Mouse (Mus musculus) left cerebral cortex, postnatal 25 days (tissue): ENCODE data around the gene Fgfr2. TPM values are rescaled to one million over a fixed set of nuclear protein-coding genes. Genes with fewer than 3 reads are reported as not detected.
A peak's percentile ranks its signal among the peaks of the same experiment; 100 is the strongest.
"Not testable (repeated sequence)": the region's sequence is repeated elsewhere in the genome, so short reads cannot be mapped to it uniquely, and the experiment has no call there.

Experiments
- DNase-seq, 2 experiments: peaks; one replicate each; pipeline ENCODE4 v3.0.0; 2022; ENCODE audit warnings: low spot score in 2 of 2, mixed read lengths in 1 of 2
- intact Hi-C: fragments of 180-260 bp; cut with DNase I; formaldehyde crosslinking; loops from one replicate; pipeline ENCODE4 v1.15.1; 2025
- total RNA-seq, 2 experiments: library from RNA; stranded (reverse); gene quantifications; 2 replicates each; pipeline ENCODE4 v1.2.3; 2021

Fgfr2 gene
- total RNA-seq, 2 experiments from 2014 or later, result 37.1 to 42.0 TPM

DNA sequence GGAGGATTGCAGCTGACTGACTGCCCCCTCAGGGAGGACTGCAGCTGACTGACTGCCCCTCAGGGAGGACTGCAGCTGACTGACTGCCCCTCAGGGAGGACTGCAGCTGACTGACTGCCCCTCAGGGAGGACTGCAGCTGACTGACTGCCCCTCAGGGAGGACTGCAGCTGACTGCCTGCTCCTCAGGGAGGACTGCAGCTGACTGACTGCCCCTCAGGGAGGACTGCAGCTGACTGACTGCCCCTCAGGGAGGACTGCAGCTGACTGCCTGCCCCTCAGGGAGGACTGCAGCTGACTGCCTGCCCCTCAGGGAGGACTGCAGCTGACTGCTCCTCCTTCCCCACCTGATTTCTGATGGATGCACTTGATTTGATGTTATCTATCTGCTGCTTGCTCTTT, 1706.4 kb downstream of the Fgfr2 start:
- intact Hi-C loops, DNase-seq: not testable (repeated sequence)

- intact Hi-C loops, result no loop called here
These were observed 1711.2 kb downstream of the Fgfr2 start for GRCm38 (mm10) chr7:131411941-131412270.

GRCm38 (mm10) chr7:131411221-131411940, 1711.8 kb downstream of the Fgfr2 start:
- intact Hi-C loops, result no loop called here
- peak in 1 of 2 experiments; percentile 6 for DNase-seq

More at GRCm38 (mm10) chr7:131411941-131412270, 1711.2 kb downstream of the Fgfr2 start:
- DNase-seq, result no peak

DNA sequence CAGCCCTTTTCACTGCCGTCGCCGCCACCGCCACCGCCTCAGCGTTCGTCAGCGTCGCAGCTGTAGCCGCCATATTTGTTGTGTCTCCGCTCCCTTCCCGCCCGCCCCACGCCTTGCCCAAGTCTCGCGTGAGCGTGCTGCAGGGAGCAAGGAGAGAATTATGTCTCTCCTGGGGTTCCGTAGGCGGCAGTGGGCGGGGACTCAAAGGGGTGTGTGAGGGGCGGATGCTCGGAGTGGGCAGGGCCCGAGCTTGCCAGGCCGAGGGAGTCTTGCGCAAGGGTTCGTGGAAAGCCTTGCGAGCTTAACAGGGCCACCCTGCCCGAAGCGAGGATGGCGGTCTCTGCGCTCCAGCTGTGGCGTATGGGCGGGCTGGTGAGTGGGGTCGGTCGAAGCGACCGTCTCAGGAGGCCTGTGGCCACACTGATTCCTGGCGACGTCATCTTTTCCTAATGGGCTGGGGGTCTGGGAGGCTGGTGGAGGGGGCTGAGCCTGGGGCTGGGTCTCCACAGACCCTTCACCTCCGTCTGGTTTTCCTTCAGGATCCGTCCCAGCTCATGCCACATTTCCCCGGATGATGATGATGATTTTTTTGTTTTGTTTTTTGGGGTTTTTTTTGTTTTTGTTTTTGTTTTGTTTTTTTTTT, 1712.6 kb downstream of the Fgfr2 start, which contains the start of the genes Ikzf5 and Acadsb:
Ikzf5 (minus strand) TSS at position 106 of the 643 bp plus-strand sequence.
Acadsb (plus strand) TSS at position 186 of the 643 bp plus-strand sequence.
- intact Hi-C loops, result no loop called here
- peak; percentile 98 to 99 for DNase-seq

- intact Hi-C loops, result no loop called here
- no peak for DNase-seq
These were observed 1713.2 kb downstream of the Fgfr2 start for GRCm38 (mm10) chr7:131409988-131410385.

DNA sequence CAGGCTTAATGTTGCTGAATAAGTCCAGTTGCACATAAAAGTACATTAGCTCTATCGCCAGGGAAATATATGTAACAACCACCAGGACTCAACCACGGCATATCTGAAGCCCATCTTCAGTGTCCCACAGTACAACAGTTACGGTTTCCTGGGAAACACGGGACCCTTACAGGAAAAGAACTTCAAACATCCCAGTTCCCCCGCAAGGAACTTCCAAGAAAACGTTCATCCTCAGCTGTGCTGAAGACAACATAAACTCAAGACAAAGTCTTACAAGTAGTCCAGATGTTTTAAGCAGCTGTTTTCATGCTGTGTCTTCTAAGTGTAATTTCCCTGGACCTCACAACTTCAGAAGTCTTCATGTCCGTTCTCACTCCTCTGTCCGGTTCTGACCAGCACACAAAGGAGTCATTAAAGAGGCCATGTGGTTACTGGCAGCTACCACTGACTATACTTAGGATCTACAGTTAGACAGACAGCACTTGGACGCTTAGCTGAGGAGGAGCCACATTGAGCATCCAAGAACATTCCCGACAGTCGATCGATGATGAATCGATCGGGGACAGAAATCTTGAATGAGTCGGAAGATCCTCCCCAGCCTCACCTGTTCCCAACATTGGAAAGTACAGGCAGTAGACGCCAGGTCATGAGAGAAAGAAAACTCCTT, 1713.7 kb downstream of the Fgfr2 start:
- intact Hi-C loops, result no loop called here
- peak in 1 of 2 experiments; percentile 14 for DNase-seq

- not testable (repeated sequence) for DNase-seq
These were observed 1731.4 kb downstream of the Fgfr2 start for GRCm38 (mm10) chr7:131391761-131392160.

GRCm38 (mm10) chr7:131371880-131372651, 1751.1 kb downstream of the Fgfr2 start:
- intact Hi-C loops, result no loop called here
- DNase-seq, result no peak

More at GRCm38 (mm10) chr7:131391761-131392160, 1731.4 kb downstream of the Fgfr2 start:
- intact Hi-C loops, result not testable (repeated sequence)

DNA sequence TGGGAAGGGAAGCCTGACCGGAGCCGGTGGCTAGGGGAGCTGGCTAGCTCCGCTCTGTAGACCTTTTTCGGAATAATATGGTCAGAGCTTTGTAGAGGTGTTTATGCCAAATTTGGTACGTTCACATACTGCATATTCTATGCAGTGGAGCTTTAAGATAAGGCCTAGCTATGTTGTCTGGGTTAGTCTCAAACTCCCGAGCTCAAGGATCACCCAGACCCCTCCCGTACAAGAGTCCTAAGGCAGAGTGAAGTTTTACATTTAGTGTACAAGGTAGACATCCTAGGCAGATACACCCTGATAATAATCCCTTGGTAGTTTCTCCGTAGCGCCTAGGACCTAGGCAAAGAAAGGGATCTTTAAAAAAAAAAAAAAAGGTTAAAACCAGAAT, 1751.7 kb downstream of the Fgfr2 start:
- no peak for DNase-seq
- intact Hi-C loops, result no loop called here

GRCm38 (mm10) chr7:131370648-131371469, 1752.3 kb downstream of the Fgfr2 start, which contains the start of gene Pstk:
Pstk (plus strand) TSS chr7:131371141.
- intact Hi-C loops, result no loop called here
- DNase-seq, result peak; percentile 92 to 93

DNA sequence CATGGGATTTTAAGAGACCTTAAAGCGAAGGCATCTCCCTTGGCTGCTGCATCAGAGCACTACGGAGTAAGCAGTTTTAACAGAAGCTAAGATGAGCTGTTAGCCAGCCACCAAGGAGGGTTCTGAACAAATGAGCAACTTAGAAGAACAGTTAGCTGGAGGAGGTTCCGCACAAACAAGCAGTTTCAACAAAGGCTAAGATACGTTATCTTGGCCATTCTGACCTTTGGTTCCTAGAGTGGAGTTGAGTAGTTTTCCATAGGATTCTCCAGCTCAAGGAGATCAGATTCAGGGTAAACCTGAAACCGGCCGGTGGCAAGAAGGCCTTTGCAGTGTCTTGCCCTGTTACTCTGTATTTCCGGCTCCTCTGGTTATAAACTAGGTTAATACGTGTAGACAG, 1759.0 kb downstream of the Fgfr2 start:
- DNase-seq, result no peak
- intact Hi-C loops, result loop anchor here (5.0 kb wide), 1 partner anchor 198 kb away; the partner anchor contains the start of gene Bub3

GRCm38 (mm10) chr7:131362615-131363300, 1760.4 kb downstream of the Fgfr2 start, which contains the start of gene 2310057M21Rik:
2310057M21Rik (minus strand) TSS chr7:131362759.
- DNase-seq, result peak; percentile 91 to 97
- intact Hi-C loops, result loop anchor here (5.0 kb wide), 1 partner anchor 200 kb away; the partner anchor contains the start of gene Bub3

GRCm38 (mm10) chr7:131362269-131362614, 1760.9 kb downstream of the Fgfr2 start:
- DNase-seq, result no peak
- intact Hi-C loops, result loop anchor here (5.0 kb wide), 1 partner anchor 200 kb away; the partner anchor contains the start of gene Bub3

GRCm38 (mm10) chr7:131356105-131356504, 1767.0 kb downstream of the Fgfr2 start:
- intact Hi-C loops, result no loop called here
- DNase-seq, result no peak

GRCm38 (mm10) chr7:131345856-131346541, 1777.2 kb downstream of the Fgfr2 start:
- intact Hi-C loops, result no loop called here
- DNase-seq, result no peak

GRCm38 (mm10) chr7:131337502-131338068, 1785.6 kb downstream of the Fgfr2 start:
- DNase-seq, result no peak
- intact Hi-C loops, result no loop called here

DNA sequence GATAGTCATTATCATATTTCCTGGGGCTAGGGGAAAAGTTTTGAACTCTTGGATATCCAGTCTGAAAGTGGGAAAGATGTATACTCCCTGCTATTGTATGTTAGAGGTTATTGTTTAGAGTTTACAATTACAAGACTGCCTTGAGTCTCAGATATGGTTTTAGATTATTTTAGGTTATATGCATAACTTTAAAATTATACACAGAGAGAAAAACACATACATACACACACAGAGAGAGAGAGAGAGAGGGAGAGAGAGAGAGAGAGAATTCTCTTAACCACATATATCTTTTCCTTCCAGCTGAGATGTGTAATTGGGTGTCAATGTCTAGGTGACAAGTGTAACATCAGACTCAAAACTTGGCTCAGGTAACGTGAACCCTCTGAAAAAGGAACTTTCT, 1789.6 kb downstream of the Fgfr2 start, which contains the start of gene Fam24a:
Fam24a (plus strand) TSS at position 301 of the 400 bp plus-strand sequence.
- intact Hi-C loops, result loop anchor here (5.0 kb wide), 2 partner anchors 151 to 221 kb away; no protein-coding TSS in a partner anchor
- DNase-seq, result no peak
